8 mouse cellular contexts compared by ENCODE assay signal in the genomic region with DNA sequence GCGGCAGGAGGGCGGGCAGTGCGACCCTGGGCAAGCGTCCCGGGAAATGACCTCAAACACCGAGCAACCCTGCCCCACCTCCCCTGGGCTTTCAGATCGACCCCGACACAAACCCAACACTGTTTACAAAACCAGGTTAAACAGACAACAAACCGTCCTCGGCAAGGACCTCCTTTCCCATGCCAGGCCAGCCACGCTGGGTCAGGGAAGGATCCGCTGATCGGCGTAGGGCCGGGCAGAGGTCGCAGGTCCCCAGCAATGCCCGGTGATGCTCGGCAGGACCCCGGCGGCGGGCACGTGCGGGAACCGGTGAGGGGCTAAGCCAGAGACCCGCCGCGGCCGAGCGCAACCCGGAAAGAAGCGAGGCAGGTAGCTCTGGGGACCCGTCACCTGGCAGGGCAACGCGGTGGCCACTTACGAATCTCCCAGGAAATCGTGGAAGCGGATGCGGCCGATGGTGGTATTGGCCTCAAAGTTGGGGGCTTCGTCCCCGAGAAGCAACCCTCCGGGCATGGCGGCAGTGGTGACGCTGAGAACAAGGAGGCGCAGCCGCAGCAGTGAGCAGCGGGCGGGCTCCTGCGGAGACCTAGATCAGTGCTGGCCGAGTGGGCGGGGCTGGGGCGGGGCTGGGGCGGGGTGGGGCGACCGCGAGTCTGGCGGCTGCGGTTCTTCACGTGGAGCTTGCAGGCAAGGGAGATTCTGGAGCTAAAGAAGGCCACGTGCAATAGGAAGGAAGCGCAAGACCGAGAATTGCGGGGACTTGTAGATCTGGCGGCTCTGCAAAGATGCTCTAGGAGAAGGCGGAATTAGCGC. TPM values are rescaled to one million over a fixed set of nuclear protein-coding genes. Genes with fewer than 3 reads are reported as not detected.
DNase-seq lines count a peak whose midpoint lies in the region; ATAC-seq and TF ChIP-seq lines count a peak whose summit lies in the region.

A gene (minus strand): TSS at position 616 of the 813 bp plus-strand sequence.

- H3K9ac ChIP-seq in lung, postnatal 0 days (replicated peaks; ENCODE audit: low read depth), result peak within 1 kb of the TSS; percentile 99

- H3K27ac ChIP-seq in lung, postnatal 0 days (ENCODE audit: low read length), result peak within 1 kb of the TSS; percentile 96

- WGBS in lung, postnatal 0 days, result under 1% methylated on average over 65 of the region's 66 CpGs

- H3K4me2 ChIP-seq in lung, postnatal 0 days (replicated peaks; ENCODE audit: low read depth, low read length), result peak within 1 kb of the TSS; percentile 91

- H3K36me3 ChIP-seq in lung, postnatal 0 days (ENCODE audit: insufficient read depth, low read length), result no peaks in the 10 kb centered on the region

- no peaks in the 10 kb centered on the region for H3K27me3 ChIP-seq in lung, postnatal 0 days (replicated peaks; ENCODE audit: insufficient read depth, low read length)

- peak; percentile 89 for DNase-seq in Muller cell, postnatal 12 days (ENCODE audit: inconsistent ontology term)
- DNase-seq in cerebellum, adult 9-10 months, result peak; percentile 71
- peak; percentile 74 to 82 for DNase-seq in layer of hippocampus, postnatal 10 days (ENCODE audit: low spot score in 2 of 2)
- DNase-seq in lung, postnatal 0 days (ENCODE audit: low spot score), result peak; percentile 95
- peak; percentile 70 for DNase-seq in ovary, postnatal 10 days (ENCODE audit: low spot score)
- peak; percentile 87 for DNase-seq in thymus, postnatal 0 days (ENCODE audit: low spot score)

- peaks cover 15% of the 10 kb centered on the region for H3K4me1 ChIP-seq in lung, postnatal 0 days (ENCODE audit: insufficient read depth, low read depth, low read length)

- peak; percentile 86 for ATAC-seq in frontal cortex, adult (ENCODE audit: low TSS enrichment)
- peak; percentile 62 to 67 for ATAC-seq in hematopoietic stem cell, adult 5-6 weeks (replicated peaks in 1 of 2; ENCODE audit: insufficient read depth in 1 of 2, low FRiP score in 2 of 2, low TSS enrichment in 1 of 2, low read depth in 1 of 2, poor library complexity in 2 of 2, severe bottlenecking in 2 of 2)
- ATAC-seq in lung, postnatal 0 days, result peak; percentile 91

- TF ChIP-seq EP300 in lung, postnatal 0 days (IDR thresholded peaks at IDR 0.05), result no peak

- peak within 1 kb of the TSS; percentile 95 for H3K4me3 ChIP-seq in lung, postnatal 0 days (ENCODE audit: low read depth, low read length)

- no peaks in the 10 kb centered on the region for H3K9me3 ChIP-seq in lung, postnatal 0 days (ENCODE audit: low read length)

- TF ChIP-seq CTCF in lung, postnatal 0 days (IDR thresholded peaks at IDR 0.05), result peak; percentile 34; the same call in 1 of the 2 replicates

RNA-seq across cellular contexts. Expression of the gene that starts here (rescaled TPM):
- 432 and 477 TPM in 2 replicates for total RNA-seq in hematopoietic stem cell, adult 5-6 weeks (2017)
- 100 to 1,000 TPM; 214 to 229 TPM for total RNA-seq in layer of hippocampus, postnatal 10 days (2021)
- polyA plus RNA-seq in lung, postnatal 0 days (2015; fragmentation: Nextera tagmentation; extraction: Ambion mirVana), result 1,194 and 1,245 TPM in 2 replicates
- polyA plus RNA-seq in thymus, postnatal 0 days (2015; fragmentation: Nextera tagmentation; extraction: Ambion mirVana), result 316 and 328 TPM in 2 replicates

Comparison
In these comparisons a context has a peak if more than half of its experiments do, and no peak if none do; other contexts are left out.
1. Peak in every context shown above with its lines: DNase-seq, ATAC-seq, H3K4me3 ChIP-seq and H3K27ac ChIP-seq.